Mouse (Mus musculus) MN1 (cell line): ENCODE data around the gene Ubald1.
A peak's percentile ranks its signal among the peaks of the same experiment; 100 is the strongest.

ENCODE experiments used
- DNase-seq: peaks from one replicate; pipeline ENCODE4 v3.0.0-alpha.2; 2016; ENCODE audit warnings: low spot score

Gene Ubald1

GRCm38 (mm10) chr16:4880136-4880825, at the start of gene Ubald1:
Ubald1 (minus strand) TSS chr16:4880315.
- DNase-seq = peak; percentile 99

GRCm38 (mm10) chr16:4928474-4928873, 48.4 kb upstream of the Ubald1 start:
- no peak for DNase-seq

- no peak for DNase-seq
Measured at GRCm38 (mm10) chr16:4927967-4928366, 47.9 kb upstream of the Ubald1 start.

- no peak for DNase-seq
Measured at GRCm38 (mm10) chr16:4923996-4924395, 43.9 kb upstream of the Ubald1 start.

GRCm38 (mm10) chr16:4922481-4922880, 42.4 kb upstream of the Ubald1 start:
- no peak for DNase-seq

- DNase-seq = no peak
Measured at GRCm38 (mm10) chr16:4920556-4920955, 40.4 kb upstream of the Ubald1 start.

- DNase-seq = no peak
Measured at GRCm38 (mm10) chr16:4916608-4917007, 36.5 kb upstream of the Ubald1 start.

GRCm38 (mm10) chr16:4915931-4916330, 35.8 kb upstream of the Ubald1 start:
- DNase-seq = no peak

- peak; percentile 81 for DNase-seq
Measured at GRCm38 (mm10) chr16:4913783-4914735, 33.9 kb upstream of the Ubald1 start.

- DNase-seq = no peak
Measured at GRCm38 (mm10) chr16:4912907-4913782, 33.0 kb upstream of the Ubald1 start.

GRCm38 (mm10) chr16:4912074-4912648, 32.0 kb upstream of the Ubald1 start:
- no peak for DNase-seq

- DNase-seq = no peak
Measured at GRCm38 (mm10) chr16:4910758-4911157, 30.6 kb upstream of the Ubald1 start.

- DNase-seq = no peak
Measured at GRCm38 (mm10) chr16:4909745-4910144, 29.6 kb upstream of the Ubald1 start.

GRCm38 (mm10) chr16:4907972-4908371, 27.9 kb upstream of the Ubald1 start:
- DNase-seq = no peak

GRCm38 (mm10) chr16:4907386-4907785, 27.3 kb upstream of the Ubald1 start:
- DNase-seq = no peak

GRCm38 (mm10) chr16:4906559-4906958, 26.4 kb upstream of the Ubald1 start:
- no peak for DNase-seq

GRCm38 (mm10) chr16:4905591-4905990, 25.5 kb upstream of the Ubald1 start:
- DNase-seq = no peak

GRCm38 (mm10) chr16:4904878-4905277, 24.8 kb upstream of the Ubald1 start:
- no peak for DNase-seq

- DNase-seq = no peak
Measured at GRCm38 (mm10) chr16:4903491-4904102, 23.5 kb upstream of the Ubald1 start.

- DNase-seq = no peak
Measured at GRCm38 (mm10) chr16:4902390-4902789, 22.3 kb upstream of the Ubald1 start.

GRCm38 (mm10) chr16:4901167-4901566, 21.1 kb upstream of the Ubald1 start:
- DNase-seq = no peak
